Mouse (Mus musculus) layer of hippocampus, postnatal 14 days (tissue): ENCODE data around the gene Otud5. TPM values are rescaled to one million over a fixed set of nuclear protein-coding genes. Genes with fewer than 3 reads are reported as not detected.
A peak's percentile ranks its signal among the peaks of the same experiment; 100 is the strongest.
"Not testable (repeated sequence)": the region's sequence is repeated elsewhere in the genome, so short reads cannot be mapped to it uniquely, and the experiment has no call there.

Source experiments
- DNase-seq, 2 experiments: peaks; one replicate each; pipeline ENCODE4 v3.0.0; 2021 to 2022; ENCODE audit warnings: low spot score in 2 of 2, mixed read lengths in 1 of 2
- microRNA-seq, 2 experiments: library from miRNA; unstranded; fragments of <30 nt; microRNA quantifications; one replicate each; pipeline ENCODE4 v1.2.0; 2021
- total RNA-seq, 2 experiments: library from RNA; stranded (reverse); gene quantifications; 2 replicates each; pipeline ENCODE4 v1.2.3; 2021

Gene Otud5
- total RNA-seq, 2 experiments from 2014 or later: 64.1 to 64.9 TPM

DNA sequence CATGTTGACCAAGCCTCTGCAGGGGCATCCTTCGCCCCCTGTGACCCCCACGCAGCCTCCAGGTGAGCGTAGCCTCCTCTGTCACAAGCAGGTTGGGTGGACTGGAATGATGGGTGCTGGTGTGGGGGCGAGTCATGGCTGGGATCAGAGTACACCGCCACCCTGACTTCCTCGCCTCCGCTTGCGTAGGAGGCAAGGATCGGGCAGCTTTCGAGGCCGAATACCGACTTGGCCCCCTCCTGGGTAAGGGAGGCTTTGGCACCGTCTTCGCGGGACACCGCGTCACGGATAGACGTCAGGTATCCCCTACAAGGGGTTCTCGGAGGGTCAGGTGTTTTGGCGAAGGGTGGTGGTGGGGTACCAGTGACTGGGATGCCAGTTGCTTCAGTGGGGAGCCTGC, 37.3 kb downstream of the Otud5 start:
- no peak for DNase-seq

GRCm38 (mm10) chrX:7879819-7880218, 38.7 kb downstream of the Otud5 start:
- DNase-seq: peak; percentile 49 to 77

- peak; percentile 70 to 85 for DNase-seq
These were observed 42.8 kb downstream of the Otud5 start, which contains the start of gene Slc35a2 for GRCm38 (mm10) chrX:7883841-7884567. TSS of gene Slc35a2 (plus strand) at chrX:7884028.

GRCm38 (mm10) chrX:7898211-7898610, 57.0 kb downstream of the Otud5 start:
- DNase-seq: no peak

- peak; percentile 83 to 91 for DNase-seq
These were observed 58.0 kb downstream of the Otud5 start, which contains the start of the genes Pqbp1 and Timm17b for GRCm38 (mm10) chrX:7898880-7899874. TSS of gene Pqbp1 (minus strand) at chrX:7899269. TSS of gene Timm17b (plus strand) at chrX:7899357.

- DNase-seq: no peak
These were observed 63.3 kb downstream of the Otud5 start for GRCm38 (mm10) chrX:7904441-7904840.

- no peak for DNase-seq
These were observed 66.6 kb downstream of the Otud5 start, which contains the start of gene Gm10491 for GRCm38 (mm10) chrX:7907735-7908134. TSS of gene Gm10491 (minus strand) at chrX:7907835.

GRCm38 (mm10) chrX:7909242-7909641, 68.1 kb downstream of the Otud5 start, which contains the start of gene Gm10490:
TSS of gene Gm10490 (plus strand) at chrX:7909542.
- DNase-seq: not testable (repeated sequence)

DNA sequence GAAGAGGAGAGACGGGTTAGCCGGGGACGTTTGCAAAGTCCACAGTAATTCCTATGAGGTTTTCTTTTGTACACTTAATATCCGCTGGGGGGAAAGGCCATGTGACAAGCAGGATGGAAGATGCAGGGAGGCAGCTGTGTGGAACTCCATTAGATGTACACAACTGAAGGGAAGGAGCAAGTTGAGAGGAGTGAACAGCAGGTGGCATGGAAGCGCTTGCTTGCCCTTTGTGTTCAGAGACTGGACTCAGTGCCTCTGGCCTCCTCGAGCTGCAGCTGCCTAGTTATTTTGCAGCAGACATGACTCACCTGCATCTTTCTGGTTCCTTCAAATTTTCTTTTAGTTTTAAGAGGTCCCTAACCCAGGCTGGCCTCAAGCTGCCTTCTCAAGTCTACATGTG, 69.3 kb downstream of the Otud5 start:
- DNase-seq: no peak

DNA sequence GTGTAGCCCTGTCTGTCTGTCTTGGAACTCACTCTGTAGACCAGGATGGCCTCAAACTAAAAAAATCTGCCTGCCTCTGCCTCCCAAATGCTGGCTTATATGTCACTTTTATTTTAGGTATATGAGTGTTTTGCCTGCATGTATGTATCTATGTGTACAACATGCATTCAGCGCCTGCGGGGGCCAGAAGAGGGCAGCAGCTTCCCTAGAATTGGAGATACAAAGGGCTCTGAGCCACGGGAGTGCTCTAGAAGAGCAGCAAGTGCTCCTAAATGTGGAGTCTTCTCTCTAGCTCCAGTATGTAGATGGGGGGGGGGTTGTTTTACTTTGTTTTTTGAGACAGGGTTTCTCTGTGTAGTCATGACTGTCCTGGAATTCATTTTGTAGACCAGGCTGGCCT, 74.5 kb downstream of the Otud5 start:
- not testable (repeated sequence) for DNase-seq

- DNase-seq: not testable (repeated sequence)
These were observed 76.8 kb downstream of the Otud5 start for GRCm38 (mm10) chrX:7917960-7918359.

DNA sequence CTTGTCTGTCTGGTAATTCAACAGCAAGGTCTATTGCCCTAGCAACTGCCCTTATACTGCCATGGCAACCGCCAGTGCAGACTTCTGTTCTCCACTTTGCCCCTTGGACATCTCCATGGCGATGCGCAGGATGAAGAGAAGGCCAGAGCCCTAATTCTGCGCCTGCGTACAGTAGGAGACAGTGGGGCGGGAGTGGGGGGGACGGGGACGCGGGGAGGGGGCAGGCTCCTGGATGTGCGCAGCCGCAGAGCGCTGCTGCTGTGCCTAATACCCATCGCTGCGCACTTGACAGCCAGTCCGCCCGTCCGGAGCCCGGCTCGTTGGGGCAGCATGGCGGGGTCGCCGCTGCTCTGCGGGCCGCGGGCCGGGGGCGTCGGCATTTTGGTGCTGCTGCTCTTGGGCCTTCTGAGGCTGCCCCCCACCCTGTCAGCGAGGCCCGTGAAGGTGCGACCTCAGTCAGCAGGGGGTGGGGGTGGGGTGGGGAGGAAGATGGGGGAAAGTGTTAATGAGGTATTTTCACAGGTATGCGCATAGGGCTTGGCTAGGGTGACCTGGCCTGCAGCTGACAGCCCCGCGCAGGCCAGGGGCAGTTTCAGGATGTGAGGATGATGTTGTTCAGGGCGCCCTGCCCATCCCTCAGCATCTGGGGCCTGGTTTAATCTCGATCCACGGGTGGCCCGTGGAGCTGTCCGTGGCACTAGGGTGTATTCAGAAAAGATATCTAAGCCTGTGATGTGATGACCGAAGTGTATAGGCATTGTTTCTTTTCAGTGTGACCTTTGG, 78.6 kb downstream of the Otud5 start, which contains the start of gene Pcsk1n:
Gene Pcsk1n (plus strand): TSS at position 222 of the 783 bp plus-strand sequence.
- DNase-seq: peak; percentile 54 to 59

DNA sequence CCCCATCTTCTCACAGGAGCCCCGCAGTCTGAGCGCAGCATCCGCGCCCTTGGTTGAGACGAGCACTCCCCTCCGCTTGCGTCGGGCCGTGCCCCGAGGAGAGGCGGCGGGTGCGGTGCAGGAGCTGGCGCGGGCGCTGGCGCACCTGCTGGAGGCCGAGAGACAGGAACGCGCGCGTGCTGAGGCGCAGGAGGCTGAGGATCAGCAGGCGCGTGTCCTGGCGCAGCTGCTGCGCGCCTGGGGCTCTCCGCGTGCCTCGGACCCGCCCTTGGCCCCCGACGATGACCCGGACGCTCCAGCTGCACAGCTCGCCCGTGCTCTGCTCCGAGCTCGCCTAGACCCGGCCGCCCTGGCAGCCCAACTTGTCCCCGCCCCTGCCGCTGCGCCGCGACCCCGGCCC, 80.9 kb downstream of the Otud5 start:
- DNase-seq: no peak

Small RNA genes within 50 kb of the gene (microRNA-seq; reads per million reads assigned to microRNA genes)
- gene Mir1198: 61.3 to 92.3 reads per million in 2 experiments

Other genes with a start within 250 kb of the Otud5 start
- gene Ccdc22, start 235.8 kb upstream of the Otud5 start, total RNA-seq: 10 to 100 TPM; 22.6 to 24.5 TPM
- under 1 TPM in 1 of 2 experiments, not detected in 1; 0.21 TPM for gene Cacna1f, start 234.3 kb upstream of the Otud5 start, total RNA-seq
- gene Syp, start 202.9 kb upstream of the Otud5 start, total RNA-seq: 1,000 to 10,000 TPM; 1,862 to 1,901 TPM
- 1 to 10 TPM; 1.5 to 1.6 TPM for gene Prickle3, start 184.1 kb upstream of the Otud5 start, total RNA-seq
- 1 to 10 TPM; 7.0 to 9.6 TPM for gene Plp2, start 170.0 kb upstream of the Otud5 start, total RNA-seq
- under 1 TPM; 0.25 to 0.31 TPM for gene Magix, start 160.1 kb upstream of the Otud5 start, total RNA-seq
- gene Gpkow, start 144.2 kb upstream of the Otud5 start, total RNA-seq: 10 to 100 TPM; 33.2 to 36.3 TPM
- 10 to 100 TPM; 47.7 to 48.1 TPM for gene Wdr45, start 127.0 kb upstream of the Otud5 start, total RNA-seq
- gene Gm45208, start 119.1 kb upstream of the Otud5 start, total RNA-seq: not detected
- gene Praf2, start 112.9 kb upstream of the Otud5 start, total RNA-seq: 100 to 1,000 TPM in 1 of 2 experiments, 10 to 100 TPM in 1; 98.2 to 107 TPM
- 10 to 100 TPM; 15.5 to 19.6 TPM for gene Ccdc120, start 90.5 kb upstream of the Otud5 start, total RNA-seq
- gene Tfe3, start 78.8 kb upstream of the Otud5 start, total RNA-seq: 10 to 100 TPM; 31.7 to 34.4 TPM
- 10 to 100 TPM; 88.1 to 98.9 TPM for gene Gripap1, start 51.6 kb upstream of the Otud5 start, total RNA-seq
- 10 to 100 TPM in 1 of 2 experiments, 1 to 10 TPM in 1; 9.8 to 10.0 TPM for gene Kcnd1, start 19.1 kb upstream of the Otud5 start, total RNA-seq
- gene Pim2, start 36.9 kb downstream of the Otud5 start, total RNA-seq: 10 to 100 TPM; 43.2 to 49.5 TPM
- 10 to 100 TPM; 45.9 to 52.7 TPM for gene Slc35a2, start 42.7 kb downstream of the Otud5 start, total RNA-seq
- 10 to 100 TPM; 72.6 to 80.1 TPM for gene Pqbp1, start 57.9 kb downstream of the Otud5 start, total RNA-seq
- gene Timm17b, start 58.0 kb downstream of the Otud5 start, total RNA-seq: 10 to 100 TPM; 20.8 to 23.9 TPM
- gene Gm10491, start 66.5 kb downstream of the Otud5 start, total RNA-seq: not detected
- gene Gm10490, start 68.2 kb downstream of the Otud5 start, total RNA-seq: not detected
- 100 to 1,000 TPM; 340 to 344 TPM for gene Pcsk1n, start 78.5 kb downstream of the Otud5 start, total RNA-seq
- not detected for gene Eras, start 87.2 kb downstream of the Otud5 start, total RNA-seq
- gene Hdac6, start 106.5 kb downstream of the Otud5 start, total RNA-seq: 10 to 100 TPM; 46.0 to 54.4 TPM
- not detected for gene Gata1, start 136.7 kb downstream of the Otud5 start, total RNA-seq
- not detected for gene Glod5, start 177.1 kb downstream of the Otud5 start, total RNA-seq
- 10 to 100 TPM; 25.0 to 28.2 TPM for gene Suv39h1, start 233.4 kb downstream of the Otud5 start, total RNA-seq
- gene Was, start 249.1 kb downstream of the Otud5 start, total RNA-seq: 1 to 10 TPM; 2.0 to 2.2 TPM